Mouse (Mus musculus): ENCODE measurements around the gene Capn1.

Capn1 gene

DNA sequence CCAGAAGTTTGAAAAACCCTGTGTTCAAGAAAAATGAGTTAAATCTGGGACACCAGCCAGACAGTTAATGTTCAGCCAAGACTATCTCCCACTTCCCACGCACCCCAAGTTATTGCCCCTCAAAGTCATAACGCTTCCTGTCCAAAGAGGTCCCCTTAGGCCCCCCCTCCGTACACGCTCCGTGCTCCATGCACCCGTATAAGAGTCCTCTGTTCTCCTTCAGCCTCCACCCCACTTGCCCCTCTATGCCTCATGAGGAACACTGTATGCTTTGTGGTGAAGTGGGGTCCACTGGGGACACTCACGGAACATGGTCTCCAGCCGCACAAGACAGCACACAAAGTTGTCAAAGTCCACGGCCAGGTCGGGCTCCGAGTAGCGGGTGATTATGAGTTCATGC lies 25.7 kb downstream of the Capn1 start:
- in situ Hi-C loops (cut with MboI, MseI), result no loop called here

DNA sequence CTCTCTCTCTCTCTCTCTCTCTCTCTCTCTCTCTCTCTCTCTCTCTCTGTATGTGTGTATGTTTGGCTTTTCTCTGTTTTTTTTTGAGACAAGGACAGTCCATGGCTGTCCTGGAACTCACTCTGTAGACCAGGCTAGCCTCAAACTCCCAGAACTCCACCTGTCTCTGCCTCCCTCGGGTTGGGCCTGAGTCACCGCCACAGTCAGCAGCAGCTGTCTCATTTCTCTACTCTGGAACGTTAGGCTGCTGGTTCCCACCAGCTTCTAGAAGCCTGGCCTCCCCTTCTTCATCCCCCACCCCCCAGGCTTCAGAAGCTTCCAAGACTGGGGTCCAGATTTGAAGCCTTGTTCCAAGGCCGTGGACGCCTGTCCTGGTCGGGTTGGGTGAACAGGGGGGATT lies 26.1 kb downstream of the Capn1 start:
- in situ Hi-C loops (cut with MboI, MseI), result no loop called here

DNA sequence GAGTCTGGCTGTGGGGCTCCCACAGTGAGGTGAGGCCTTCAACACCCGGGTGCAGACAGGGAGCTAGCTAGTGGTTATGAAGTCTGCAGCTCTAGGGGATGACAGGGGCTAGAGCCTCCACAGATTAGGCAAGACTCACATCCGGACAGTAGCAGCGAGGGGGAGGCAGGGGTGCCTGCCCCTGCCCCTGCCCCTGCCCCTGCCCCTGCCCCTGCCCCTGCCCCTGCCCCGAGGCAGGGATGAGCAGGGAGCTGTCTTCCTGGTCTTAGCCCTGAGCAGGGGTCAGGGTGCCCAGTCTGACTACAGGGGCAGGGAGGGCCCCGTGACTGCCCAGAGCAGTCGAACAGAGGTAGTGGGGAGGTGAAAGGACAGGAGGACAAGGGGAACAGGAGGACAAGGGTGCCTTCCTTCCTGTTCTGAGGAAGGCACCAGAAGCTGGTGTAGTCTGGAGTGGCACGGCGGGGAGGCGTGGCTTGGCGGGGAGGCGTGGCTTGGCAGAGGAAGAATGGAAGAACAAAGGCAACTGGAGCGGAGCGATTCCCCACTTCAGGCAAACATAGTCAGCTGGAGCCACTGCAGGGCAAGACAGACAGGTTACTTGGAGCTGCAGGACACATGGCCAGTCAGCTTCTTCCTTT lies 26.8 kb downstream of the Capn1 start:
- in situ Hi-C loops (cut with MboI, MseI), result no loop called here

DNA sequence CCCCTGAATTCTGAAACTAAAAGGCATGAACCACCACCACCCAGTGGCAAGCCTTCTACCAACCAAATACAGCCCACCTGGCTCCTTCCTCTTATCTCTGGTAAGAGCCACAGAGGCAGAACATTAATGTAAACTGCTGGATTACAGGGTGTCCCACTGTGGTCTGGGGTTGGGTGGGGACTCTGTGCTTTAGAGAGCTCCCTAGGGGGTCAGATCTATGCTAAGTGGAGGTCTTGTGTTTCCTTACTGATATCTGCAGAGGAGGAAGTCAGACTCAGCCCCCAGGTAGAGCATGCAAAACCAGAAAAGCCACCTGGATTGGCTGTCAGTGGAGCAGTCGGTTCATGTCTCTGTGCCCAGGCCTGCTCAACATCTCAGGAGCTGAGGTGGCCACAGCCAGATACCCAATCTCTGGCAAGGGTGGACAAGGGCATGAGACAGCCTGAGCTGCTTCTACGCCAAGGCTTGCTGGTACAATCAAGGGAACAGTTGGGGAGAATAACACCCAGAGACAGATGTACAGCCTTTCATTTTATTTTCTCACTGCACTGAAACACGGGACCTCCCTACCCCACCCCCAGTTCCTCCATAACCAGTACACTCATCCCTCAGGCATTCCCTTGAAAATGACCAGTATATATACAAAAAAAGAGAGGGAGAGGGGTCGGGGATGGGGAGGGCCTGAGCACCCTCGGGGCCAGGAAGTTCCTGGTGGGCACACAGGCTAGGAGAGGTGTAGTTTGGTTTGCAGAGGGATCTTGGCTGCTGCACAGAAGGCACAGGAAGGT lies 27.5 kb downstream of the Capn1 start:
- in situ Hi-C loops (cut with MboI, MseI), result no loop called here

DNA sequence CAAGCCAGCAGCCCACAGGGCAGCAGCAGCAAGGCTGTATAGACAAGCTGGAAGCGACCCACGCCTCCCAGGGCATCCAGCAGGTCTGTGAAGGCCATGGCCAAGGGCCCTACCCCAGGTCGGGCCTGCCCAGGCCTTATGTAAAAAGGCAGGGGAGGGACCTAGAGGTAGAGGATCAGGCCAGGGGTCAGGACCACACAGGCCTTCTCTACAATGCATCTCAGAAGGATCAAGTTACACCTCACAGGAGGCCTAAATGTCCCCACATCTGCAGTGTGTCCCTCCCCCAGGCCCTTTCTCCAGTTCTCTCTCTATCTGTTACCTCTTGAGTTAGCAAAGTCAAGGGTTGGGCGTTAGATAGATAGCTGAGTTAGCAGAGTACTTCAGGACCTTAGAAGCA lies 29.7 kb downstream of the Capn1 start, which contains the start of gene Slc22a20:
Gene Slc22a20, minus strand, starts transcription at position 101 of the 400 bp plus-strand sequence.
- in situ Hi-C loops (cut with MboI, MseI), result no loop called here

DNA sequence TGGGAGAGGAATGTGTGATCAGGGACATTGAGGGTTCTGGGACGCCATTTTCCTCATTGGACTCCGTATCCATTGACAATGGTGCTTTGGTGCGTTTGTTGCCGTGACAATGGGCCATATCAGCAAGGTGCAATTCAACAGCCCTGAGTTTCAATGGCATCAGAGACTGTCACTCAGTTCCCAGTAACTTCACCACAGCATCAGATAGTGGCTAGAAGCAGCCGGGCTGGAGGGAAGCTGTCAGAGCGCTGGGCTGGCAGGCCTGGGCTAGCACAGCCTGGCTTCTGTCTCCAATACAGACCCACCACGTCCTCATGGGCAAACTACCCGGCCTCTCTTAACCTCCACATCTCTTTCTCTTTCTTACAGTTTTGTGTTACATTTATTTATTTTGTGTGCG lies 35.2 kb downstream of the Capn1 start:
- in situ Hi-C loops (cut with MboI, MseI), result no loop called here

DNA sequence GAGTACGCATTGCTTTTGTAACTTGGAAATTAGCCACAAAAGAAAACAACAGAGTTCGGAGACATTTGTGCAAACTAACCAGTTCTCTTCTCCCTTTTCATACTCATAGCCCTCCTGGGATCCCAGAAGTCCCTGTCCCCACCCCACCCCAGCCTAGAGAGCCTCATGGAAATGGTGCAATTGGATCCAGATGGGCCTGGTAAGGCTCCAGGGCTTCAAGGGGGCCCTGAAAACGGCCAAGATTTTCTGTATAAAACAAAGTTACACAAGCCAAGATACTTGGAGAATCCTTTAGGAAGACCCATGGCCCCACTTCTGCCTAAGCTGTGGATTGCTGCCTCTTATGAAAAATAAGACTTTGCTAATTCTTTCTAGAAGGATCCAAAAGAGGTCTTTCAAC lies 38.0 kb downstream of the Capn1 start:
- in situ Hi-C loops (cut with MboI, MseI), result no loop called here

DNA sequence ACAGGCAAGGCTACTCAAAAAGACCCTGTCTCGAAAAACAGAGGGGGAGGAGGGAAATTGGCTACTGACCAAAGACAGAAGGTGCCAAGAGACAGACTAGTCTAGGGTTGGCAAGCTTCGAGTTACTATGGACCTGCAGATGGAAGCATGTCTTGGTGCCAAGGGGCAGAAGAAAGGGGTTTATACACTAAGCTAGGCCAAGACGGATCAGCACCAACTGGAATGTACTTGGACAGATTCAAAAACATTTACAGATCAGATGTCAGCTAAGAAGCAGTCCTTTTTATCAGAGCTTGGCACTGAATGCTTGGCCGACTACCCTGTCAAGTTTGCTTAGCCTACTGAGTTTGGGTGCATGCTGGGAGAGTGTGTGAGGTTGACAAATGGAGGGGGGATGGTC lies 40.0 kb downstream of the Capn1 start:
- in situ Hi-C loops (cut with MboI, MseI), result no loop called here

DNA sequence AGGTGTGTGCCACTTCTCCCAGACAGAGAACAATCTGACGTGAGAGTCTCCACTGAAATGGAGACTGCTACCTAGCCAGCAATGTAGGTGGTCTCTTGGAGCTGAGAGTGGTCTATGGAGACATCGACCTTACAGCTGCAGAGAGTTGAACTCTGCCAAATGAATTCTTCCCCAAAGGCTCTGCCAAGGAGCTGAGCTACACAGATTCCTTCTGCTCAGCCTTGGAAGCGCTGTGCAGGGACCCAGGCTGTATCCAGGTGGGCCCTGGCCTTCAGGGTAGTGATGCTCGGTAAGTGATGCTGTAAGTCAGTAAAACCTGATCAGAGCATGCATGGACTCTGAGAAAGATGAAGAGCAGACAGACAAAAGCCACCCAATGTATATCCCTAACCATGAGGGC lies 40.6 kb downstream of the Capn1 start:
- in situ Hi-C loops (cut with MboI, MseI), result no loop called here

DNA sequence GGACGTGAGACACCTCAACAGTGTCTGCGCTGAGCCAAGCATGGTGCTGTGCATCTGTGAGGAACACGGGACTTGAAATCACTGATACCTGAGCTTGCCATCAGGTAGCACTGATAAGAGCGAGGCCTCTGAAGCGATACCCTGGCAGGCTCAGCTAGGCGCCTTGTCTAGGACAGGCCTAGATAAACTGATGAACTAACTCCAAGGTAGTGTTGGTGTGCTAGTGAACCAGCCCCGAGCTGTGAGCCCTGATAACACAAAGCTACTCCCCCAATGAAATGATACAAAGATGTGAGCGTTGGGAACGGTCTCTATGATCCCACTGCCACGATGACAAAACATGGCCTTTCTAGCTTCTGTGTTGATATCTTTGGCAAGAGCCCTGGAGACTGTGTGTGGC lies 48.0 kb downstream of the Capn1 start:
- in situ Hi-C loops (cut with MboI, MseI), result no loop called here

DNA sequence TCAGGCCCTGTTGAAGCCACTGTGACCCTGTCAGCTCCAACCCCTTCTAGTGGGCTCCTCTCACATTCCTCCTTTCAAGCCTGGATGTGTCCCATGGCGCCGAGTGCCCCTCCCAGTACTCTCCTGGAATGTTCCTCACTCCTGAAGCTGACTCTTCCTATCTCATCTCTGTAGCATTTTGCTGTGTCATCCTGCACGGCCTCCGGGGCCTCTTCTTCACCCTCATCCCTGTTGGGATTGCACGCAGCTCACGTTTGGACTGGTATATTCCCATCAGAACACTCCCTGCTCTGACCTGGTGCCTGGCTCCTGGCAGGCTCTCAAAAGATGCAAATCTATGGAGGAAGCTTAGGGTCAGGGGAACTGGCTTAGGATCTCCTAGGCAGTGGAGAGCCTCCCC lies 48.9 kb downstream of the Capn1 start:
- in situ Hi-C loops (cut with MboI, MseI), result no loop called here

DNA sequence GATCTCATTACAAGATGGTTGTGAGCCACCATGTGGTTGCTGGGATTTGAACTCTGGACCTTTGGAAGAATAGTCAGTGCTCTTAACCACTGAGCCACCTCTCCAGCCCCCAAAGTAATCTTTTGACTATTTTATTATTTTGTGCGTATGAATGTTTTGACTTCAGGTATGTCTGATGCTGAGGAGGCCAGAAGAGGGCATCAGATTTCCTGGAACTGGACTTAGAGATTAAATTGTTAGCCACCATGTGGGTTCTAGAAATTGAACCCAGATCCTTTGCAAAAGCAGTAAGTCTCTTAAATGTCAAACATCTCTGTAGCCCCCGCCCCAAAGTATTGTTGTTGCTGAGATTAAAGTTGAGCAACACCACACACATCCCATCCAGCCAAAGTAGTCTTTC lies 49.8 kb downstream of the Capn1 start:
- in situ Hi-C loops (cut with MboI, MseI), result no loop called here

DNA sequence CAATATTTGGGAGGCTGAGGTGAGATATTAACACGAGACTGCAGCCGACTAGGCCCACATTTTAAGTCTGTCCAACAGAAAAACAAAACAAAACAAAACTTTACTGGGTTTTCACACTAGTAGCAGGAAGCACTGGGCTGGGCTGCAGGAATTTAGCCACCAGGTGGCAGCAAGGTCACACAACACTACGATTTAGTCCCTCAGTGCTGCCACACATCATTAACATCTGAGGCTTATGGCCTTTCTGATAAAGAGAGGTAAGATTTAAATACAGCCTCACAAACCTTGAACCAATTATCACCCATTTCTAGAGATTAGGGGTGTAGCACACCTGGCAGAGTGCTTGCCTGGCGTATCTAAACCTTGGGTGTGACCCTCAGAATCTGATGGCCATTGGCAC lies 50.4 kb downstream of the Capn1 start:
- in situ Hi-C loops (cut with MboI, MseI), result no loop called here

DNA sequence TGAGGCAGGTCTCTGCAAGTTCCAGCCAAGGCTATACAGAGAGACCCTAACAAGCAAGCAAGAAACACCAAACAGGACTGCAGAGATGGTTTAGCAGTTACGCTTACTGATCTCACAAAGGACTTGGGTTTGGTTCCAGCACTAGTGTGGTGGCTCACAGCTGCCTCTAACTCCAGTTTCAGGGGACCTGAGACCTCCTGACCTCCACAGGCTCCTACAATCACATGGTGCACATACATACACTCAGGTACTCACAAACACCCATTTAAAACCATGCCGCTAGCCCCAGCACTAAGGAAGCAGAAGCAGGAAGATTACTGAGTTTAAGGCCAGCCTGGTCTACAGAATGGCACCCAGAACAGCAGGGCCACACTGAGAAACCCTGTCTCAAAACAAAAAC lies 50.9 kb downstream of the Capn1 start:
- in situ Hi-C loops (cut with MboI, MseI), result loop anchor here (5.0 kb wide), 2 partner anchors 102 to 162 kb away; partner anchors contain the start of genes Snx15 and Tm7sf2

DNA sequence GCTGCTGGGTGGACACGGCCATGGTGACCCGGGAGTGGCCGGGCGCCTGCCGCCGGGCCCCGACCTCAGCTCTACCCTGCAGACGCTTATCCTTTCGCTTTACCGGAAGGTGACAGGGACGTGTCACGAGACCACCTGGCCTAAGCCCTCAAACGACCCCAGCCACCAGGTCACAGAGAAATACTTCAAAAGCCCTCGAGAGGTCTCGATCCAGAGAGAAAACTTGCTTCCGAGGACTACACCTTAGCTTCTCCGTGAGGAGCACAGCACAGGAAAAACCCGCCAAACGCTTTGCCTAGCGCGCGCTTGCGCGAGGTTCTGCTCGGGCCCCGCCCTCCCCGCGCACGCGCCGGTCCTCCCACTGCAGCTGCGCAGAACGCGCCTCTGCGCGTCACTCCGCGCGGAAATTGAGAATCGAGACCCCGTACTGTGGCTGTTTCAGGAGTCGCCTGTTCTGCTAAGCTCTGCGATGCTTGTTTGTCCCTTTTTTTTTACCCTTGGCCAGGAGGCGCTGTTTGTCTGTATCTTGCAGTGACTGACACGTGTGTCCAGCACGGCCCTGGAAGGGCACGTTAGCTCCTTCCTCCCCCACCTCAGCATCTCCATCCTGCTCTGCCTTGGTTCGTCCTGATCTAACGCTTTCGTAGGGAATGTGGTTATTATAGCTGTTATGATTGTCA lies 51.7 kb downstream of the Capn1 start, which contains the start of gene Pola2:
Gene Pola2, minus strand, starts transcription at position 320 of the 680 bp plus-strand sequence.
- in situ Hi-C loops (cut with MboI, MseI), result loop anchor here (5.0 kb wide), 2 partner anchors 103 to 163 kb away; partner anchors contain the start of genes Snx15 and Tm7sf2

DNA sequence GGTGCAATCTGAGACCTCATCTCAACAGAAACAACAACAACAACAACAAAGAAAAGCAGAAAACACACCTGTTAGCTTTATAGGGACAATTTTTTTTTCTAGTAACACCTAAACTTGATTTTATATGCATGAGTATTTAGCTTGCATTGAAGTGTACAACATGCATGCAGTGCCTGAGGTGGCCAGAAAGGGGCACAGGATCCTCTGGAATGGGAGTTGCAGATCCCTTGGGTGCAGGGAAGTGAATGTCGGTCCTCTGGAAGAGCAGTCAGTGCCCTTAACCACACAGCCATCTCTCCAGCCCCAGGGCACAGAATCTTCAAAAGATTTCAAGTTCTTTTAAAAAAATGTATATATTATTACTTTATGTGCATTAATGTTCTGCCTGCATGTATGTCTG lies 53.0 kb downstream of the Capn1 start:
- in situ Hi-C loops (cut with MboI, MseI), result loop anchor here (5.0 kb wide), 2 partner anchors 105 to 165 kb away; partner anchors contain the start of genes Snx15 and Tm7sf2

DNA sequence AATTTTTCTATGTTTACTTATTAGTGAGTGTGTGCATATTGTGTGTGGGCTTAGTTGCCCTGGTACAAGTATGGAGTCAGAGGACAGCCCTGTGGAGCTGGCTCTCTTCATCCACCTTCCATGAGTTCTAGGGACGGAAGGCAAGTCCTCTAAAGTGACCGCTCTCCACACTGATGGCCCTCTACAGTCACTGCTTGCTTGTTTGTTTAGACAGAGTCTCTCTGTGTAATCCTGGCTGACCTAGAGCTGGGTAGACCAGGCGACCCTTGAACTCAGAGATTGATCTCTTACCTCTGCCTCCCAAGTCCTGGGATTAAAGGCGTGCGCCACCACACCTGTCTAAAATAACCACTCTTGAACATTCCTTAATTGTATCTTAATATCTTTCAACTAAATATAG lies 58.3 kb downstream of the Capn1 start:
- in situ Hi-C loops (cut with MboI, MseI), result no loop called here

DNA sequence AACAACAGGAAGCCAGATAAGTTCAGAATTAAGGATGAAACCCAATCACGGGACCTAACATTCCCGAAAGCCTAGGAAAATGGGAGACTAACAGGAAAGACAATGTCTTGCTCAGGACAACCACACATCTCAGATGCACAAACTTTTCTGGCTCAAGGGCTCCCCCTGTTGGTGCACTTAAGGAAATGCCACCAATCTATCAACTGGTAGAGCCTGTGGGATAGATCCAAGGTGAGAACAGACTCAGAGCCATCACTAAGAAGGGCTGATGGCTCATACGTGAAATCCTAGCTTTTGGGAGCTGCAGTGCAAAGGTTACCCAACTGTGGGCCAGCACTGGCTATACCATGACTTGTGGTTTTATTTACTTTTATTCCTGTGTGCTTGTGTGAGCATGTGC lies 59.0 kb downstream of the Capn1 start:
- in situ Hi-C loops (cut with MboI, MseI), result no loop called here

DNA sequence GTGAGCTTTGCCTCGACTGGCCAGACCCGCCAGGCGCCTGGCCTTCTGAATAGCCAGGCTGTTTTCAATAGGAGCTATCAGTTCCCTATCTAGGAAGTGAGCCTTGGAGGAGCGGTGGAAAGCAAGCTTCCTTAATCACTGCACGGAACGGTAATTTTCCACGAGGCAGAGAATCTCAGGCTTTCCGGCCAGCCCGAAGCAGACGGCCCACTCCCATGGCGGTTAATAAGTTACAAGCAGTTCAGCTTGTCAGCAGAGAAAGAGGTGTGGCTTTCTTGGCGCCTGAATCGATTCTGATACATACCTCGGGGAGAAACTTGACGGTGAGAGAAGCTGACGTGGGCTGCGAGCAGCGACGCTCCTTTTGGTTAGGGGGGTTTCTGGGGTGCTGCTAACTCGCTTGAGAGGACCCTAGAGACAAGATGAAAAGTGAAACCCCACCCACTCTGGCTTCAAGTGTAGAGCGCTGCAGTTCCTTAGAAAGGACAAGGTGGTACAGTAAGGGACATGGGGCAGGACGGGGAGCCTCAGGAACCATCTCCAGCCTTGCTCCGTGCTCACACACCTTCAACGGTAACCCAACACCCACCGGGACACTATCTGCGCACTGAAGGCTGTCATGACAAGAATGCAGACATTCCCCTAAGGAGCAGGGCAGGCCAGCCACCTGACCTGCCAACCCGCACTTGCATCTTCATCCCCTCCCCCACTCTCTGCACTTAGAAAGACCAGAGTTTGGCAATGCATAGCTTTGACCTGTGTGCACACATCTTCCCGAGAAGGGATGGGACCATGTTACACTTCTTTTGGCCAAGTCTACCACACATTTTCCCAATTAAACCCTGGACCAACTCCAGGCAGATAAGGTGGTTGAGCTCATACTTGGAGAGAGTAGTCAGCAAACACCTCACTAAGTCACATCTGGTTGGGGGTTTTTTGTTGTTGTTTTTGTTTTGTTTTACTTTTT lies 59.7 kb downstream of the Capn1 start:
- in situ Hi-C loops (cut with MboI, MseI), result no loop called here

DNA sequence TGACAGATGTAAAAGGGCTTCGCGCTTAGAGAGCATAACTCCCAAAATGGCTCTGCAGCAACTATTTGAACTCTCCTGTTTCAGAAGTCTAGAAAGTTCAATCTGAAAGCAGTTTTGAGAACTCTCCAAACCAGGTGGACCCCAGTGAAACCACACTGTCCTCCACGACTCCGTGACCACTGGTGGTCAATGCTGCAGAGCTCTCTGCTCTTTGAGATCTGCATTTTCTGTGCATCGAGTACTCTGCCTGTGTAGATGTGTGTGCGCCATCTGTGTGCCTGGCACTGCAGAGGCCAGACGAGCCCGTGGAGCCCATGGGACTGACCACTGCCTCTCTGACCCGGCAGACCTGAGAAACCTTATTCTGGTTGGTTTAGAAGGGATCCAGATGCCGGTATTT lies 60.8 kb downstream of the Capn1 start:
- in situ Hi-C loops (cut with MboI, MseI), result no loop called here

DNA sequence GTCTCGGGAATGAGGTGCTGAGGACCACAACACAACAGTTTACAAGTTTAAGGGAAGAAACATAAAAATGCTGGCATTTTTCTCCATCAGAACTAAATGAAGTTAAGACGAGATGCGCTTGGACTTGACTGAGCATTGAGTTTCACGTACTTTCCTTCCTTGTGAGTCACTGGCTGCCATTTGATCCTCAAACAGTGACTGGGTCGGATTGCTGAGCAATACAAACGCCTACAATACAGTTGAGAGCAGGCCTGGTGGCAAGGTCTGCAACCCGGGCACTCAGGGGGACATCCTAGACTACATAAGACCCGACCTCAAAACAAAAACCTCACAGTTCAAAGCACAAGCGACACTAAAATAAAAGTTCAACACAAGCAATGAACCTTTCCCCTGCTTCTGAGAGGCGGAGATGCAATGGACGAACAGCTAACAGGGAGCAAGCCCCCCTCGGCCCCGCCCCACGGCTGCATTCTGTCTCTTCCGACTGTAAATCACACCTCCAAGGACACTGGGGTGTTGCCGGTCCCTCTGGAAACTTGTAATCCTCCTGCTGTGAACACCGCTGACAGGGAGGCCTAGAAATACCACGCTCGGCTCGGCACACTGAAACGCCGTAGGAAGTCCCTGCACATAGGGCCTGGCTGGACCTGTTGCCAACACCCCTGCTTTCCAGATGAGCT lies 61.5 kb downstream of the Capn1 start:
- in situ Hi-C loops (cut with MboI, MseI), result no loop called here

Data from regulatory T cell (primary cell).